Mouse (Mus musculus) neutrophil, adult 83 days (primary cell): Measurements from ENCODE around the gene Med24. TPM values are rescaled to one million over a fixed set of nuclear protein-coding genes. Genes with fewer than 3 reads are reported as not detected.

Source experiments
- total RNA-seq, 2 experiments: library from RNA; stranded (reverse); gene quantifications; one replicate each; pipeline ENCODE4 v1.2.4; 2023

The Med24 gene
- 10 to 100 TPM; 39.0 to 54.0 TPM for total RNA-seq

GRCm38 (mm10) chr11:98729119-98729588, at the start of gene Med24:
TSS of gene Med24 (minus strand) at chr11:98729435.

DNA sequence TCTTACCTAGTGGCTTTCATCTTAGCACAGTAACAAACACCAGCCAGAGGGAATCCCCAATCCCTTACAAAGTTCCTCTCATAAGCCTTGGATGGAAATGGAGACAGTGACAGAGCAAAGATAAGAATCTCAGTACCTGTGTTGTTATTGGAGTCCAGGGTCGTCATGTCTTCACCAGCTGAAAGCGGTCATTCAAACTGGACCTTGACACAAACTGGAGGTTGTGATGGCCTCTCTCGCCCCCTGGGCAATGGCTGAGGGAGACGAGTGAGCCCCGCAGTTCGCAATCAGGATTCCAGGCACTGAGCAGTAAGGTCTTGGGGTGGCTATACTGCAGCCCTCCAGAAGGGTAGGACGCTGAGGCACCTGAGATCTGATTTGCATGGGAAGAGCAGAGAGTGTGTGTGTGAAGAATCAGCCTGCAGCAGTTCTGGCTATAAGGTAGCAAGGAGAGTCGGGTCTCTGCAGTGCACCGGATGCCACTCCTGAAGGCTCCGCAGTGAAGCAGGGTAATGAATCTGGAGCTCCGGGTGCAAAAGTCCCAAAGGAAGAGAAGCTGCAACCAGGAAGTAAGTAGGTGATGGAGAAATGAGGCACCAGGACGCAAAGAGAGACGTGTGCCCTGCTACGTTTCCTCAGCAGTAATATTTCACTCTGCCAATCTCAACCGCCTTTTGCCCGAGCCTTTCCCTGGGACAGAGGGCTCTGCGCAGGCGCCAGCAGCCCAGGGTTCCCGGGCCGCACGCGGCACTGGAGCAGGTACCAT, 45.5 kb upstream of the Med24 start, which contains the start of gene Nr1d1:
Gene Nr1d1, minus strand, starts transcription at position 752 of the 766 bp plus-strand sequence.

GRCm38 (mm10) chr11:98740393-98741050, 11.3 kb upstream of the Med24 start, which contains the start of gene Thra:
TSS of gene Thra (plus strand) at chr11:98740638.

GRCm38 (mm10) chr11:98701213-98701670, 28.0 kb downstream of the Med24 start, which contains the start of gene Csf3:
TSS of gene Csf3 (plus strand) at chr11:98701263.

GRCm38 (mm10) chr11:98681786-98682745, 47.2 kb downstream of the Med24 start, which contains the start of gene Psmd3:
TSS of gene Psmd3 (plus strand) at chr11:98682554.

DNA sequence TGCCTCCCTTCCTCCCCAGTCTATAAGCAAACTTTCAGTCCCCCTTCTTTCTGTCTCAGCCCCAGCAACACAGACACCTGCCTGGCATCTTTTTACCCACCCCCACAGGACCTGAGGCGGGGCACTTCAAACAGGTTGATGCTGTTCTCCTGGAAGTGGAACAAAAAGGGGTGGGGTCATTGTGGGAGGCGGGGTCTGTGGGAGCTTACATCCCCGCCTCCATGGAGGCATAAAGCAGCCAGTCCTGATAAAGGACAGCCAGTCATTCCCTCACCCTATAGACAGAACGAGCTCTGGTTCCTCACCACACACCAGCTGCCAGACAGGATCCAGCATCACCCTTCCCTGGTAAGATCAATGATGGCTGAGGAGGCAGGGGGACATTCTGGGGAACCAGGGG, 65.1 kb downstream of the Med24 start, which contains the start of gene Gsdma:
Gene Gsdma, plus strand, starts transcription at position 261 of the 400 bp plus-strand sequence.

Other genes with a start within 250 kb of the Med24 start
- 1 to 10 TPM; 3.0 to 3.1 TPM for gene Ikzf3, start 183.4 kb downstream of the Med24 start, total RNA-seq
- under 1 TPM in 1 of 2 experiments, not detected in 1; 0.33 TPM for gene Zpbp2, start 178.3 kb downstream of the Med24 start, total RNA-seq
- gene Ormdl3, start 142.1 kb downstream of the Med24 start, total RNA-seq, result 10 to 100 TPM in 1 of 2 experiments, 1 to 10 TPM in 1; 8.6 to 11.0 TPM
- not detected for gene Lrrc3c, start 131.1 kb downstream of the Med24 start, total RNA-seq
- 10 to 100 TPM; 19.7 to 20.5 TPM for gene Gm12355, start 103.8 kb downstream of the Med24 start, total RNA-seq
- under 1 TPM in 1 of 2 experiments, not detected in 1; 0.57 TPM for gene Gsdma3, start 103.1 kb downstream of the Med24 start, total RNA-seq
- not detected for gene Gsdma2, start 82.7 kb downstream of the Med24 start, total RNA-seq
- gene Gsdma, start 65.1 kb downstream of the Med24 start, total RNA-seq, result not detected
- 10 to 100 TPM; 46.3 to 52.0 TPM for gene Psmd3, start 46.9 kb downstream of the Med24 start, total RNA-seq
- gene Csf3, start 28.2 kb downstream of the Med24 start, total RNA-seq, result under 1 TPM in 1 of 2 experiments, not detected in 1; 0.33 TPM
- gene Thra, start 11.2 kb upstream of the Med24 start, total RNA-seq, result 10 to 100 TPM; 24.3 to 28.2 TPM
- gene Nr1d1, start 45.9 kb upstream of the Med24 start, total RNA-seq, result 1 to 10 TPM in 1 of 2 experiments, under 1 TPM in 1; 0.68 to 1.1 TPM
- gene Msl1, start 66.1 kb upstream of the Med24 start, total RNA-seq, result 100 to 1,000 TPM; 193 to 195 TPM
- 10 to 100 TPM; 50.6 to 51.9 TPM for gene Casc3, start 75.5 kb upstream of the Med24 start, total RNA-seq
- gene Rapgefl1, start 107.3 kb upstream of the Med24 start, total RNA-seq, result under 1 TPM; 0.11 to 0.53 TPM
- gene Wipf2, start 134.2 kb upstream of the Med24 start, total RNA-seq, result 10 to 100 TPM; 26.3 to 31.6 TPM
- 10 to 100 TPM; 26.4 to 33.3 TPM for gene Cdc6, start 178.4 kb upstream of the Med24 start, total RNA-seq
- gene Rara, start 198.4 kb upstream of the Med24 start, total RNA-seq, result 100 to 1,000 TPM; 105 to 125 TPM